Mouse (Mus musculus) liver, adult 2 months (tissue): ENCODE measurements around the gene Eef1g. TPM values are rescaled to one million over a fixed set of nuclear protein-coding genes. Genes with fewer than 3 reads are reported as not detected.

Experiments used
- DNase-seq: peaks from one replicate; pipeline ENCODE4 v3.0.0-alpha.2; 2011; ENCODE audit warnings: low read depth, low spot score; ENCODE audit errors: extremely low read depth
- H3K27ac ChIP-seq: fragments of 200-500 bp; replicated peaks from 2 replicates; pipeline ENCODE4 v1.5.1; 2012; ENCODE audit warnings: low read depth, mild to moderate bottlenecking, control low read depth, inconsistent platforms, low read length; ENCODE audit not compliant: insufficient read depth
- H3K27me3 ChIP-seq: fragments of 200-500 bp; 2 replicates; pipeline ENCODE4 v1.6.1; 2012; ENCODE audit warnings: mild to moderate bottlenecking, moderate library complexity, low read length, inconsistent platforms; ENCODE audit not compliant: control insufficient read depth, insufficient read depth
- H3K36me3 ChIP-seq: fragments of 200-500 bp; 2 replicates; pipeline ENCODE4 v1.6.1; 2012; ENCODE audit warnings: low read length, inconsistent platforms; ENCODE audit not compliant: control insufficient read depth, insufficient read depth
- H3K4me1 ChIP-seq: fragments of 200-500 bp; 2 replicates; pipeline ENCODE4 v1.6.1; 2011; ENCODE audit warnings: low read length; ENCODE audit not compliant: control insufficient read depth, insufficient read depth
- H3K4me3 ChIP-seq: fragments of 200-500 bp; 2 replicates; pipeline ENCODE4 v1.5.1; 2011; ENCODE audit warnings: low read depth, mild to moderate bottlenecking, control low read depth, low read length, moderate library complexity; ENCODE audit not compliant: insufficient read depth
- H3K79me2 ChIP-seq: fragments of 200-500 bp; 2 replicates; pipeline ENCODE4 v1.6.1; 2012; ENCODE audit warnings: inconsistent platforms, mild to moderate bottlenecking, low read length, moderate library complexity; ENCODE audit not compliant: control insufficient read depth, insufficient read depth
- H3K9ac ChIP-seq: fragments of 200-500 bp; 2 replicates; pipeline ENCODE4 v1.6.1; 2012; ENCODE audit warnings: low read depth, mild to moderate bottlenecking, control low read depth, inconsistent platforms, low read length
- CTCF ChIP-seq: fragments of 200-500 bp; IDR thresholded peaks from 2 replicates; pipeline ENCODE4 v1.5.1; 2011; ENCODE audit warnings: low read depth, low read length, control low read depth
- POLR2A ChIP-seq: fragments of 200-500 bp; IDR thresholded peaks from 2 replicates; pipeline ENCODE4 v1.6.1; 2011; ENCODE audit warnings: low read length, control low read depth; ENCODE audit not compliant: insufficient read depth; ENCODE audit errors: extremely low read depth
- WGBS: fragments of 180-500 bp; shearing (Covaris S2); methylation state at CpG from one replicate; pipeline ENCODE4 v1.1.7; 2018; 5-methylcytosine and 5-hydroxymethylcytosine counted together
- polyA plus RNA-seq: library from polyadenylated mRNA; depleted of rRNA; stranded (reverse); fragments of >200 nt; gene quantifications from 2 replicates; pipeline ENCODE4 v1.2.3, GENCODE M21; 2012
- total RNA-seq: library from RNA; depleted of rRNA; stranded (reverse); fragments of >200 nt; gene quantifications from 2 replicates; pipeline ENCODE4 v1.2.3, GENCODE M21; 2014

Eef1g gene
- total and polyA plus RNA-seq, 2 experiments, result 101 to 107 TPM

DNA sequence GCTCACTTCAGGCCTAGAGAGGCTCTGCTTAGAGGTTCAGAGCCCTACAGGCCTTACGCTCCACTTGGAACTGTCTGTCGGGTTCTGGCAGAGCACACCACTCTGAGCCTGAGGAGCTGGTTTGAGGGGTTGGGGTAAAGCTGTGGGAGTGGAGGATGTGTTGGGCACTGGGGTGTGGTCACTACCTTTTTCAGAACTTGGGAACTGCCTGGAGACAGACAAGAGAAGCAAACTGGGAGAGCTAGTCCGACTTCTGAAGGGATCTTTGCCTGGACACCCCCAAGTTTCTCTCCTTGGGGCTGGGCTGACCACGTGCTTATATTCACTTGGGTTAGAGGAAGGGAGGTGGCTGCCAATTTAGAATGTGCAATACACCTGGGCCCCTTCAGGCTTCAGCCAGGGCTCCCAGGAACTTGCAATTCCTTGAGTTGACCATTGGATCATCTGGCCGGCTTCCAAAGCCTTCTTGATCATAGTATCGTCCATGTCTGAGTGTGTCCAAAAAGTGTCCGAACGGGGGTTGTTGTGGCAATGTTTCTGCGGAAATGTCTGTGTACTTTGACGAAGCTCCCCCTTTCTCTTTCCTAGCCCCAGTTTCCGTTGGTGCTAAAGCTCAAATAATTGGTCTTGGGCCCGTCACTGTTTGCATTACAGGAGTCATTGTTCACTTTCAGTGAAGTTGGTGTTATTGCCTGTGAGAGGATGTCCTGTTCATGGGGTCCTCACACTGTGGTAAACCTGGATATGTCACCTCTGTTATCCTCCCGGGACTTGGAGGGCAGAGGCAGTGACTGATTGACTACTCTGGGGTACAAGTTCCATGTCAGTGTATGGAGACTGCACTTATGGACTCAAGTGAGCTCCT is 25.3 kb downstream of the Eef1g start:
- no peaks in the 10 kb centered on the region; the same call in 1 of the 2 replicates for H3K79me2 ChIP-seq
- H3K4me1 ChIP-seq, result peaks cover 3% of the 10 kb centered on the region; the same call in 1 of the 2 replicates
- H3K27ac ChIP-seq, result no peak overlapping the region
- H3K36me3 ChIP-seq, result no peaks in the 10 kb centered on the region
- DNase-seq, result no peak
- peak overlapping the region; percentile 1; the same call in 1 of the 2 replicates for H3K9ac ChIP-seq
- no peak for TF ChIP-seq POLR2A
- TF ChIP-seq CTCF, result no peak
- H3K4me3 ChIP-seq, result no peak overlapping the region
- H3K27me3 ChIP-seq, result no peaks in the 10 kb centered on the region
- 69% methylated on average over 13 of the region's 13 CpGs for WGBS

DNA sequence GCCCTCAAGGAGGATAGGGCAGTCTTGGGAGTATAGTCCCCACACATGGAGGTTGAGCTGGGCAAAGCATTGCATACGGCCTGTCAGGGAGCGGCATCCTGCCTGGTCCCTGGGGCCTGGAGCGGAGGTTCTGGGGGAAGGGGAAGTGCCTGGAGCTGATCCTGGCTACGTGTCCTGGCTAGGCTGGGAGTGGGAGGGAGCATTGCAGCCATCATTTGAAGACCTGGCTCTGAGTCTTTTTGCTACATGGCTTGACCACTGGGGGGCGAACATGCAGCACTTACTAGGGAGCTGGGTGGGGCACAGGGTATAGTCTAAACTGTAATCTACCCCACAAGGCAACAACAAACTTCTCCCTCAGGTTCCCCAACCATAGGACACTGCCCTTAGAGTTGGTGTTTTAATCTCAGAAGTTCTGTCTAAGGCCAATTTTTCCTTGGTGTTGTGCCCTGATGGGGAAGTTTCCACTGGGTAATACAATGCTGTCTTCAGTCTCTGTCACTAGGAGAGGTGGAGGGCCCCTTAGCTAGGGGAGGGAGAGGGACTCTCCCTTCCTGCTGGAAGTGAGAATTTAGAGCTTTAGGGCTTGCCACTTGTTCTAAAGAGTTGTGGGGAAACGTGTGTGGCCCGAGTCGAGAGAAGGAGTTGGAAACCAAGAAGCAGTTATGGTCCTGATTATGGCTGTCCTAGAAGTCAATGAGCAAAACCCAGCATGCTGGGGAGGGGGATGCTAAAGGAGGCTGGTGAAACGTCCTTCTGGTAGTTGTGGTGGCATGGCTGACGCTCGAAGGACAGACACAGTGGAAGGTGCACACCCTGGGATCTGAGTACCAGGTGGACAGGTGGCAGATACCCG is 26.2 kb downstream of the Eef1g start:
- no peak for TF ChIP-seq POLR2A
- TF ChIP-seq CTCF, result peak; percentile 86
- no peaks in the 10 kb centered on the region for H3K36me3 ChIP-seq
- peaks cover 3% of the 10 kb centered on the region; the same call in 1 of the 2 replicates for H3K4me1 ChIP-seq
- H3K9ac ChIP-seq, result peak overlapping the region; percentile 1; the same call in 1 of the 2 replicates
- H3K27me3 ChIP-seq, result no peaks in the 10 kb centered on the region
- DNase-seq, result peak; percentile 37
- no peaks in the 10 kb centered on the region; the same call in 1 of the 2 replicates for H3K79me2 ChIP-seq
- 49% methylated on average over 12 of the region's 12 CpGs for WGBS
- H3K4me3 ChIP-seq, result no peak overlapping the region
- no peak overlapping the region for H3K27ac ChIP-seq

DNA sequence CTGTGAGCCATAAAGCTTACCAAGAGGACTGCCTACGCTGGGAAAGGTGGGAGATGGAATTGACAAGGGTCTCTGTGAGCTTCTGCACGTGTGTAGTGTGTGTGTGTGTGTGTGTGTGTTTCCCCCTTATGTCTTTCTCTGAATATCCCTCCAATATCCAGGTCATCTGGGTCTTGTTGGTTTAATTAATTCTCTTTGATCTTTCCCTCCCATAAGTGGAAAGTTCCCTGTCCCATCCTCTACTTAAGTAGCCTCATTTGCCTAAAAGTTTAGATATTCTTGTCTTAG is 26.7 kb downstream of the Eef1g start:
- H3K79me2 ChIP-seq, result no peaks in the 10 kb centered on the region; the same call in 1 of the 2 replicates
- no peak overlapping the region for H3K27ac ChIP-seq

DNA sequence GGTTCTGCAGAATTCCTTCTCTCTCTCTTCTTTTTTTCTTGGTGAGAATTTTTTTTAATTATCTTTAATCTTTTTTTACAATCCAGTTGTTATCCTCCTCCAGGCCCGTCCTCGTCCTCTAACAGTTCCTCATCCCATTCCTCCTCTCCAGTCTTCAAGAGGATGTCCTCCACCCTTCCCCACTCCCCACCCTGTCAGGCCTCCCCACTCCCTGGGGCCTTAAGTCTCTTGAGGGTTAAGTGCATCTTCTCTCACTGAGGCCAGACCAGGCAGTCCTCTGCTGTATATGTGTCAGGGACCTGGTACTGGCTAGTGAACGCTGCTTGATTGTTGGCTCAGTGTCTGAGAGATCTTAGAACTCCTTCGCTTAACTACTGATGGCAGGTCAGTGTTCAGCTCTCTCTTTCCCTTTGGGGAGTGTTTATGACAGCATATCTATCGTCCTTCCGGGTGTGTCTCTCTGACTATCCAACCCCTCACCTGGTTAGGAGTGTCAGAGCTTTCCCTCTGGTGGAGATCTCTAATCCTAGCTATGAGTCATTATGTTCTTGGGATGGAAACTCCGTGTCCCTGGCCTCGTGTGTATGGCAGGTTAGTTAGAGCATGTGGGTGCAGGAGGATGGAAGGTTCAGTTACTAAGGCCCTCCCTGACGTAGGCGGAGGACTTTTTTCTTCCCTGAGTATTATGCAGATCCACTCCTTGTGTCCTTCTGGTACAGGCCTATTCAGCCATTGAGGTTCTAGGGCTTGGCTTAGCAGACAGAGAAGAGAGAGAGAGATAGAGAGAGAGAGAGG is 28.2 kb downstream of the Eef1g start:
- no peaks in the 10 kb centered on the region; the same call in 1 of the 2 replicates for H3K79me2 ChIP-seq
- no peak overlapping the region for H3K4me3 ChIP-seq
- H3K27me3 ChIP-seq, result no peaks in the 10 kb centered on the region
- no peak overlapping the region for H3K9ac ChIP-seq
- WGBS, result 84% methylated on average over 10 of the region's 10 CpGs
- DNase-seq, result no peak
- no peaks in the 10 kb centered on the region for H3K4me1 ChIP-seq
- no peak for TF ChIP-seq POLR2A
- H3K27ac ChIP-seq, result no peak overlapping the region
- H3K36me3 ChIP-seq, result no peaks in the 10 kb centered on the region

More for the DNA sequence above, 26.7 kb downstream of the Eef1g start:
- WGBS, result 47% methylated on average over 2 of the region's 2 CpGs
- Histone ChIP-seq H3K4me3 (no peak overlapping the region), H3K9ac (no peak overlapping the region), H3K27me3 (no peaks in the 10 kb centered on the region), H3K36me3 (no peaks in the 10 kb centered on the region), H3K4me1 (peaks cover 2% of the 10 kb centered on the region; the same call in 1 of the 2 replicates)
- no peak for TF ChIP-seq POLR2A
- no peak for TF ChIP-seq CTCF
- no peak for DNase-seq

DNA sequence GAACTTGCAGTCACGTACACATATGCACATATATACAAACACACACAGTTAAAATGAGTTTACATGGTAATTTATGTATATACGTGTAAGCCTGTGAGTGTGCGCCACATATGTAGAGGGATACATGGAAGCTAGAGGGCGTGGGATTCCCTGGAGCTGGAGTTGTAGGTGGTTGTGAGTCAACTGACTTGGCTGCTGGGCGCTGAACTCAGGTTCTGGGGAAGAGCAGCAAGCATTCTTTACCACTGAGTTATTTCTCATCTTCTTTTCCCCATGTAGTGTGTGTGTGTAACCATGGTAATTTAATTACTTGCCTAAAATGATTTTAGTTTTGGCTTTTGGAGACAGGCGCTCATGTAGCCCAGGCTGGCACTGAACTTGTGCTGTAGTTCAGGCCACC is 29.8 kb downstream of the Eef1g start:
- TF ChIP-seq POLR2A, result no peak
- TF ChIP-seq CTCF, result no peak
- H3K27ac ChIP-seq, result no peak overlapping the region
- no peaks in the 10 kb centered on the region for H3K4me1 ChIP-seq

More for the DNA sequence above, 29.8 kb downstream of the Eef1g start:
- Histone ChIP-seq H3K36me3 (no peaks in the 10 kb centered on the region), H3K9ac (no peak overlapping the region), H3K4me3 (no peak overlapping the region), H3K27me3 (no peaks in the 10 kb centered on the region), H3K79me2 (no peaks in the 10 kb centered on the region; the same call in 1 of the 2 replicates)
- no peak for DNase-seq
- 97% methylated on average over 6 of the region's 6 CpGs for WGBS
